Mouse (Mus musculus): ENCODE results near the gene Aqp5. TPM values are rescaled to one million over a fixed set of nuclear protein-coding genes. Genes with fewer than 3 reads are reported as not detected.

Gene Aqp5
- total and polyA plus RNA-seq, 3 experiments: not detected

- peaks cover 0 to 14% of the 10 kb centered on the region in 2 experiments; a peak in 3 of 4 replicates for H3K4me1 ChIP-seq (ENCODE audit: control insufficient read depth in 1 of 2, insufficient read depth in 2 of 2, low read length in 2 of 2)
- DNase-seq (ENCODE audit: low read depth, low spot score): no peak
- H3K79me2 ChIP-seq (ENCODE audit: control insufficient read depth, insufficient read depth, low read length, poor library complexity): no peaks in the 10 kb centered on the region
- H3K27ac ChIP-seq (ENCODE audit: control insufficient read depth, low read depth, low read length): no peak overlapping the region
- H3K4me3 ChIP-seq (ENCODE audit: control insufficient read depth in 1 of 2, insufficient read depth in 1 of 2, low read depth in 2 of 2, low read length in 2 of 2): no peak overlapping the region
- TF ChIP-seq MXI1 (IDR thresholded peaks at IDR 0.05; ENCODE audit: low read depth, low read length) (no peak), ELF1 (IDR thresholded peaks at IDR 0.05; ENCODE audit: low read depth, low read length) (no peak)
- no peak overlapping the region for H3K9ac ChIP-seq (ENCODE audit: control insufficient read depth, low read depth, low read length, poor library complexity, severe bottlenecking)
- no peaks in the 10 kb centered on the region for H3K9me3 ChIP-seq (replicated peaks; ENCODE audit: insufficient read depth, low read length)
- H3K27me3 ChIP-seq (ENCODE audit: control insufficient read depth in 1 of 2, insufficient read depth in 2 of 2, low read length in 2 of 2): peaks cover 1 to 13% of the 10 kb centered on the region in 2 experiments
- peaks cover 0 to 11% of the 10 kb centered on the region in 2 experiments; a peak in 2 of 4 replicates for H3K36me3 ChIP-seq (ENCODE audit: control insufficient read depth in 1 of 2, insufficient read depth in 2 of 2, low read length in 2 of 2)
Observed at GRCm38 (mm10) chr15:99611563-99611962, 21.0 kb downstream of the Aqp5 start.

GRCm38 (mm10) chr15:99614273-99614672, 23.7 kb downstream of the Aqp5 start:
- Histone ChIP-seq H3K36me3 (ENCODE audit: control insufficient read depth in 1 of 2, insufficient read depth in 2 of 2, low read length in 2 of 2) (no peaks in the 10 kb centered on the region), H3K9ac (ENCODE audit: control insufficient read depth, low read depth, low read length, poor library complexity, severe bottlenecking) (no peak overlapping the region), H3K4me1 (ENCODE audit: control insufficient read depth in 1 of 2, insufficient read depth in 2 of 2, low read length in 2 of 2) (no peaks in the 10 kb centered on the region), H3K9me3 (replicated peaks; ENCODE audit: insufficient read depth, low read length) (no peaks in the 10 kb centered on the region), H3K27me3 (ENCODE audit: control insufficient read depth in 1 of 2, insufficient read depth in 2 of 2, low read length in 2 of 2) (peaks cover 1 to 13% of the 10 kb centered on the region in 2 experiments), H3K4me3 (ENCODE audit: control insufficient read depth in 1 of 2, insufficient read depth in 1 of 2, low read depth in 2 of 2, low read length in 2 of 2) (no peak overlapping the region), H3K27ac (ENCODE audit: control insufficient read depth, low read depth, low read length) (no peak overlapping the region), H3K79me2 (ENCODE audit: control insufficient read depth, insufficient read depth, low read length, poor library complexity) (no peaks in the 10 kb centered on the region)
- TF ChIP-seq UBTF (IDR thresholded peaks at IDR 0.05; ENCODE audit: borderline replicate concordance, insufficient read depth, low read depth, low read length) (no peak), EP300 (IDR thresholded peaks at IDR 0.05; ENCODE audit: low read depth in 1 of 2, low read length in 2 of 2) (no peak), GABPA (IDR thresholded peaks at IDR 0.05; ENCODE audit: low read depth, low read length) (no peak), TAL1 (IDR thresholded peaks at IDR 0.05; ENCODE audit: low read length) (no peak), ELF1 (IDR thresholded peaks at IDR 0.05; ENCODE audit: low read depth, low read length) (no peak), RCOR1 (IDR thresholded peaks at IDR 0.05; ENCODE audit: low read depth, low read length) (no peak), CTCF (IDR thresholded peaks at IDR 0.05 in 2 of 3, conservative IDR thresholded peaks at IDR 0.05 in 1 of 3; ENCODE audit: control insufficient read depth in 1 of 3, insufficient read depth in 1 of 3, low read depth in 2 of 3, low read length in 3 of 3, poor library complexity in 1 of 3, severe bottlenecking in 1 of 3) (no peak), HCFC1 (IDR thresholded peaks at IDR 0.05; ENCODE audit: low read depth, low read length) (no peak), TCF12 (IDR thresholded peaks at IDR 0.05; ENCODE audit: low read depth, low read length) (no peak), E2F4 (IDR thresholded peaks at IDR 0.05; ENCODE audit: borderline replicate concordance, low read depth, low read length) (no peak), POLR2AphosphoS2 (IDR thresholded peaks at IDR 0.05; ENCODE audit: low read length) (no peak), TBP (IDR thresholded peaks at IDR 0.05; ENCODE audit: low read depth, low read length) (no peak), ZC3H11A (IDR thresholded peaks at IDR 0.05; ENCODE audit: low read depth, low read length) (no peak), ZMIZ1 (IDR thresholded peaks at IDR 0.05; ENCODE audit: low read depth, low read length) (no peak), BHLHE40 (IDR thresholded peaks at IDR 0.05; ENCODE audit: borderline replicate concordance, low read depth, low read length) (no peak)
- no peak for DNase-seq (ENCODE audit: low read depth, low spot score)
